Mouse (Mus musculus) E14TG2a.4 (cell line): ENCODE measurements at regions not wholly inside any gene's neighbourhood (a gene's known extent, or its start where the extent isn't known, plus 50 kb on each side); places are given as distances from the start of the nearest gene placed in this dataset.

Experiments used
- H3K27me3 ChIP-seq: 2 replicates; pipeline ENCODE4 v1.6.1; 2014; ENCODE audit warnings: low read length, control low read depth; ENCODE audit not compliant: insufficient read depth
- H3K36me3 ChIP-seq: 2 replicates; pipeline ENCODE4 v1.6.1; 2014; ENCODE audit warnings: low read length, control low read depth; ENCODE audit not compliant: insufficient read depth
- H3K4me1 ChIP-seq: replicated peaks from 2 replicates; pipeline ENCODE4 v1.6.1; 2014; ENCODE audit warnings: low read depth, low read length, control low read depth
- H3K4me3 ChIP-seq: replicated peaks from 2 replicates; pipeline ENCODE4 v1.5.1; 2014; ENCODE audit warnings: mild to moderate bottlenecking, low read length
- H3K9me3 ChIP-seq: 2 replicates; pipeline ENCODE4 v1.6.1; 2014; ENCODE audit warnings: low read length, control low read depth
- CTCF ChIP-seq: conservative IDR thresholded peaks from 2 replicates; pipeline ENCODE4 v1.5.1; 2014; ENCODE audit warnings: low read length
- NANOG ChIP-seq: IDR thresholded peaks from 2 replicates; pipeline ENCODE4 v1.6.1; 2014; ENCODE audit warnings: borderline replicate concordance, low read length, mixed read lengths
- POU5F1 ChIP-seq: IDR thresholded peaks from 2 replicates; pipeline ENCODE4 v1.6.1; 2014; ENCODE audit warnings: low read length, borderline replicate concordance

GRCm38 (mm10) chr7:62924585-62925331 is 101.3 kb upstream of the A26c2 start:
- peak; percentile 97 for TF ChIP-seq CTCF
- no peak for TF ChIP-seq NANOG
- Histone ChIP-seq H3K4me3 (no peak overlapping the region), H3K27me3 (no peaks in the 10 kb centered on the region), H3K9me3 (no peaks in the 10 kb centered on the region), H3K36me3 (no peaks in the 10 kb centered on the region), H3K4me1 (no peaks in the 10 kb centered on the region)

DNA sequence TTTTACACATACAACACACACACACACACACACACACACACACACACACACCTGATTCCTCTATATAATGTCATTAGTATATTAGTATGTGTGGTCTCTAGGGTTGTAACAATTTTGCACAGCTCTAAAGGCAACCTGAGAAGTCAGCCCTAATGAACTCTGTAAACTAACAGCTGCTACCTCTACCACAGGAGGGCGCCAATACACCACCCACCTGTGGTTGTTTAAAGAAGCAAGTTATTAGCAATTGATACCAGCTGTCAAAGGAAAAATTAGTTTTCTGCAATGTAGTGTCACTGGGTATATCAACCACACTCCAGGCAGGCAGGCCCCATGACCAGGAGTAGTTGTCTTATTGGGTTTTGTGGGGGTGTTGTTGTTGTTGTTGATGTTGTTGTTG is 98.8 kb upstream of the A26c2 start:
- Histone ChIP-seq H3K9me3 (no peaks in the 10 kb centered on the region), H3K4me1 (no peaks in the 10 kb centered on the region), H3K36me3 (no peaks in the 10 kb centered on the region), H3K27me3 (no peaks in the 10 kb centered on the region), H3K4me3 (no peak overlapping the region)
- TF ChIP-seq CTCF (peak; percentile 60), POU5F1 (no peak)

DNA sequence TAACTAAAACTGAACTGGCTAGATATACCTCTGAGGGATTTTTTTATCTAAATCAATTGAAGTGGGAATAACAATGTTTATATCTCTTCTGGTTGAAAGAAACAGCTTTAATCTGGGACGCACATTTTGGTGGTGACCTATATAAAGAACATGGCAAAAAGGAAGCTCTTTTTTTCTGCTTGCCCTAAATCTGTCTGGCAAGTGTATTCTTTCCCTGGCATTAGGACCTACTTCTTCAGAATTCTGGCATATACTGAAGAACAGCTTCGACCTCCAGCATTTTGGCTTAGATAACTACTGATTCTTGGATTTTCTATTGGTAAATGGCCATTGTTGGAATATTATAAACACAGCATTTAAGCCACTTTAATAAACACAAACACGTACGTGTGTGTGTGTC is 70.9 kb upstream of the A26c2 start:
- Histone ChIP-seq H3K4me3 (no peak overlapping the region), H3K27me3 (no peaks in the 10 kb centered on the region), H3K36me3 (no peaks in the 10 kb centered on the region), H3K9me3 (peaks cover 18% of the 10 kb centered on the region), H3K4me1 (no peaks in the 10 kb centered on the region)
- TF ChIP-seq POU5F1 (no peak), CTCF (no peak), NANOG (no peak)

DNA sequence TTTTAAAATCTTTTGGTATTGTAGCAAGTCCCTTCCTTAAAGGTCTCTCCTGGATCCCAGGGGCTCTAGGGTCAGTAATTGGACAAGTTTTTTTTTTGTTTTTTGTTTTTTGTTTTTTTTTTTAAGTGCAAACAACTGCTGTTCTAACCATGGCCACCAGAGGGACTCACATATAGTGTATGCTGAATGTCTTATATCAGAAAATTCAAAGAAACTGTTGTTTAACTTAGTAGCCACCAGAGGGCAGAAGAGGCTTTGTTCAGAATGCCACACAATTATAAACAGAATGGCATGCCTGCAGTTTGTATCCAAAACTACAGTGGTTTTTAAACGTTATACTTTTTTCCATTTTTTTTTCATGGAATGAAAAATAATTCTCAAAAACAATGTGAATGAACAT is 53.6 kb upstream of the A26c2 start:
- Histone ChIP-seq H3K4me3 (no peak overlapping the region), H3K9me3 (peaks cover 33% of the 10 kb centered on the region), H3K4me1 (no peaks in the 10 kb centered on the region), H3K27me3 (no peaks in the 10 kb centered on the region), H3K36me3 (no peaks in the 10 kb centered on the region)
- TF ChIP-seq NANOG, result no peak
- TF ChIP-seq POU5F1, result no peak
- TF ChIP-seq CTCF, result peak; percentile 18; the same call in 1 of the 2 replicates
